Mouse (Mus musculus): ENCODE measurements at regions not wholly inside any gene's neighbourhood (a gene's known extent, or its start where the extent isn't known, plus 50 kb on each side); places are given as distances from the start of the nearest gene placed in this dataset.

GRCm38 (mm10) chr3:60707139-60707538 is 234.5 kb downstream of the Mbnl1 start:
- TF ChIP-seq CTCF (IDR thresholded peaks at IDR 0.05; ENCODE audit: extremely low read depth, insufficient read depth, low read length) (no peak), POLR2A (IDR thresholded peaks at IDR 0.05; ENCODE audit: extremely low read depth, insufficient read depth, low read length) (no peak)

Measured in cortical plate, adult 2 months (tissue).